Mouse (Mus musculus) C2C12 (cell line): ENCODE measurements around the gene Gm11032.

Experiments used
- CEBPB ChIP-seq: IDR thresholded peaks from one replicate; pipeline ENCODE4 v1.6.1; 2011; ENCODE audit warnings: low read depth, mild to moderate bottlenecking, control low read depth, moderate library complexity
- CTCF ChIP-seq: IDR thresholded peaks from one replicate; pipeline ENCODE4 v1.5.1; 2011; ENCODE audit not compliant: control insufficient read depth, insufficient read depth, insufficient read length
- MYOG ChIP-seq: IDR thresholded peaks from one replicate; pipeline ENCODE4 v1.6.1; 2011; ENCODE audit not compliant: control insufficient read depth, insufficient read length; ENCODE audit errors: extremely low read depth
- USF1 ChIP-seq: IDR thresholded peaks from one replicate; pipeline ENCODE4 v1.6.1; 2011; ENCODE audit warnings: low read depth, mild to moderate bottlenecking, control low read depth, moderate library complexity

GRCm38 (mm10) chr11:4636782-4637342 is 17.0 kb downstream of the Gm11032 start:
- TF ChIP-seq CTCF = no peak
- TF ChIP-seq MYOG = no peak
- no peak for TF ChIP-seq USF1
- no peak for TF ChIP-seq CEBPB
